Mouse (Mus musculus) embryo, embryonic 10 days (tissue): ENCODE data around the gene Dnah2.
A peak's percentile ranks its signal among the peaks of the same experiment; 100 is the strongest.
"Not testable (repeated sequence)": the region's sequence is repeated elsewhere in the genome, so short reads cannot be mapped to it uniquely, and the experiment has no call there.

ENCODE experiments used
- DNase-seq: peaks from one replicate; pipeline ENCODE4 v3.0.0-alpha.2; 2015; ENCODE audit warnings: low spot score

The Dnah2 gene

GRCm38 (mm10) chr11:69563373-69563772 is 14.5 kb upstream of the Dnah2 start:
- no peak for DNase-seq

- DNase-seq, result peak; percentile 81
These were observed 12.3 kb upstream of the Dnah2 start for GRCm38 (mm10) chr11:69560896-69561854.

GRCm38 (mm10) chr11:69559851-69560765 is 11.2 kb upstream of the Dnah2 start, which contains the start of gene Efnb3:
TSS of gene Efnb3 (minus strand) at chr11:69560205.
- peak; percentile 86 for DNase-seq

GRCm38 (mm10) chr11:69559183-69559582 is 10.3 kb upstream of the Dnah2 start:
- no peak for DNase-seq

- DNase-seq, result no peak
These were observed 9.8 kb upstream of the Dnah2 start for GRCm38 (mm10) chr11:69558756-69559155.

GRCm38 (mm10) chr11:69557381-69557958 is 8.6 kb upstream of the Dnah2 start:
- peak; percentile 81 for DNase-seq

GRCm38 (mm10) chr11:69554539-69555140 is 5.7 kb upstream of the Dnah2 start:
- DNase-seq, result no peak

GRCm38 (mm10) chr11:69553341-69553721 is 4.4 kb upstream of the Dnah2 start:
- DNase-seq, result peak; percentile 82

GRCm38 (mm10) chr11:69552622-69553340 is 3.9 kb upstream of the Dnah2 start:
- peak; percentile 93 for DNase-seq

- DNase-seq, result no peak
These were observed 2.4 kb upstream of the Dnah2 start for GRCm38 (mm10) chr11:69551310-69551709.

GRCm38 (mm10) chr11:69547071-69547470 is 1.8 kb downstream of the Dnah2 start:
- peak; percentile 69 for DNase-seq

GRCm38 (mm10) chr11:69546423-69547053 is 2.4 kb downstream of the Dnah2 start:
- DNase-seq, result peak; percentile 84

GRCm38 (mm10) chr11:69545957-69546356 is 3.0 kb downstream of the Dnah2 start:
- DNase-seq, result no peak

GRCm38 (mm10) chr11:69543598-69543997 is 5.3 kb downstream of the Dnah2 start:
- no peak for DNase-seq

- DNase-seq, result not testable (repeated sequence)
These were observed 7.2 kb downstream of the Dnah2 start for GRCm38 (mm10) chr11:69541741-69542140.

- DNase-seq, result no peak
These were observed 8.2 kb downstream of the Dnah2 start for GRCm38 (mm10) chr11:69540700-69541099.

- DNase-seq, result no peak
These were observed 13.9 kb downstream of the Dnah2 start for GRCm38 (mm10) chr11:69534990-69535389.

GRCm38 (mm10) chr11:69532480-69533150 is 16.3 kb downstream of the Dnah2 start:
- DNase-seq, result no peak

- DNase-seq, result not testable (repeated sequence)
These were observed 18.2 kb downstream of the Dnah2 start for GRCm38 (mm10) chr11:69530755-69531154.

GRCm38 (mm10) chr11:69530281-69530680 is 18.6 kb downstream of the Dnah2 start:
- not testable (repeated sequence) for DNase-seq
